Mouse (Mus musculus) kidney, embryonic 14.5 days (tissue): Measurements from ENCODE around the gene Ttc3. TPM values are rescaled to one million over a fixed set of nuclear protein-coding genes. Genes with fewer than 3 reads are reported as not detected.
"Not testable (repeated sequence)": the region's sequence is repeated elsewhere in the genome, so short reads cannot be mapped to it uniquely, and the experiment has no call there.

Experiments
- ATAC-seq: fragments of 200-750 bp; cut with Nextera tagmentation; 2 replicates; pipeline ENCODE4 v1.8.0; 2017; ENCODE audit warnings: moderate number of reproducible peaks, mild to moderate bottlenecking, moderate TSS enrichment, moderate library complexity; ENCODE audit not compliant: low FRiP score, low TSS enrichment
- H3K27ac ChIP-seq: fragments of 300-500 bp; sonication (generic); 2 replicates; pipeline ENCODE4 v1.5.1; 2014; ENCODE audit warnings: low read depth, mild to moderate bottlenecking, low read length, moderate library complexity, mixed read lengths
- H3K27me3 ChIP-seq: fragments of 300-500 bp; sonication (generic); 2 replicates; pipeline ENCODE4 v1.6.1; 2014; ENCODE audit warnings: mild to moderate bottlenecking, low read length; ENCODE audit not compliant: control insufficient read depth, insufficient read depth
- H3K36me3 ChIP-seq: fragments of 300-500 bp; sonication (generic); 2 replicates; pipeline ENCODE4 v1.6.1; 2014; ENCODE audit warnings: low read length, mixed read lengths; ENCODE audit not compliant: control insufficient read depth, insufficient read depth
- H3K4me1 ChIP-seq: fragments of 300-500 bp; sonication (generic); 2 replicates; pipeline ENCODE4 v1.6.1; 2014; ENCODE audit warnings: low read length, mixed read lengths; ENCODE audit not compliant: control insufficient read depth, insufficient read depth
- H3K4me2 ChIP-seq: fragments of 300-500 bp; sonication (generic); replicated peaks from 2 replicates; pipeline ENCODE4 v1.6.1; 2014; ENCODE audit warnings: low read depth, mild to moderate bottlenecking, low read length
- H3K4me3 ChIP-seq: fragments of 300-500 bp; sonication (generic); 2 replicates; pipeline ENCODE4 v1.5.1; 2014; ENCODE audit warnings: mild to moderate bottlenecking, low read length
- H3K9ac ChIP-seq: fragments of 300-500 bp; sonication (generic); 2 replicates; pipeline ENCODE4 v1.6.1; 2014; ENCODE audit warnings: low read depth, mild to moderate bottlenecking, low read length, moderate library complexity
- H3K9me3 ChIP-seq: fragments of 300-500 bp; sonication (generic); 2 replicates; pipeline ENCODE4 v1.6.1; 2016; ENCODE audit warnings: low read length; ENCODE audit not compliant: control insufficient read depth
- WGBS: fragments of 180-500 bp; shearing (Covaris S2); extraction: QIAGEN DNeasy Blood & Tissue Kit; methylation state at CpG from one replicate; pipeline ENCODE4 v1.1.7; 2014; 5-methylcytosine and 5-hydroxymethylcytosine counted together
- polyA plus RNA-seq: library from polyadenylated mRNA; unstranded; fragments of >200 nt; fragmentation: Nextera tagmentation; extraction: Ambion mirVana; gene quantifications from 2 replicates; pipeline ENCODE4 v1.2.1, GENCODE M21; 2014

The Ttc3 gene
- polyA plus RNA-seq, 1 experiment from 2014 or later = 269 TPM

GRCm38 (mm10) chr16:94331886-94332252, 38.5 kb upstream of the Ttc3 start:
- 0 out of 2 replicates have a peak, but pooled peaks cover 2% of the 10 kb centered on the region for H3K9me3 ChIP-seq
- H3K4me1 ChIP-seq = peaks cover 15% of the 10 kb centered on the region; the same call in 1 of the 2 replicates
- H3K36me3 ChIP-seq = no peaks in the 10 kb centered on the region
- H3K9ac ChIP-seq = no peak overlapping the region
- H3K27me3 ChIP-seq = peaks cover 10% of the 10 kb centered on the region; the same call in 1 of the 2 replicates
- H3K4me3 ChIP-seq = no peak overlapping the region
- H3K27ac ChIP-seq = no peak overlapping the region
- WGBS = 71% methylated on average over 5 of the region's 5 CpGs
- no peak overlapping the region for H3K4me2 ChIP-seq
- ATAC-seq = no peak

- ATAC-seq = no peak
- Histone ChIP-seq H3K27ac (no peak overlapping the region), H3K36me3 (no peaks in the 10 kb centered on the region), H3K4me2 (no peak overlapping the region), H3K9me3 (0 out of 2 replicates have a peak, but pooled peaks cover 2% of the 10 kb centered on the region), H3K4me3 (no peak overlapping the region), H3K9ac (no peak overlapping the region), H3K27me3 (no peaks in the 10 kb centered on the region), H3K4me1 (no peaks in the 10 kb centered on the region)
- 40% methylated on average over 5 of the region's 5 CpGs for WGBS
Observed at GRCm38 (mm10) chr16:94335656-94336055, 34.8 kb upstream of the Ttc3 start.

- H3K4me2 ChIP-seq, ATAC-seq: not testable (repeated sequence)
- WGBS = 93% methylated on average over 19 of the region's 22 CpGs
Observed at GRCm38 (mm10) chr16:94339164-94340160, 31.0 kb upstream of the Ttc3 start.

GRCm38 (mm10) chr16:94345733-94346132, 24.7 kb upstream of the Ttc3 start:
- no peaks in the 10 kb centered on the region for H3K9me3 ChIP-seq
- no peaks in the 10 kb centered on the region for H3K4me1 ChIP-seq
- H3K4me3 ChIP-seq = no peak overlapping the region
- no peak for ATAC-seq
- no peaks in the 10 kb centered on the region for H3K27me3 ChIP-seq
- no peak overlapping the region for H3K27ac ChIP-seq
- no peak overlapping the region for H3K9ac ChIP-seq
- no peak overlapping the region for H3K4me2 ChIP-seq
- no peaks in the 10 kb centered on the region for H3K36me3 ChIP-seq
- 79% methylated on average over 1 of the region's 1 CpGs for WGBS

More at GRCm38 (mm10) chr16:94339164-94340160, 31.0 kb upstream of the Ttc3 start:
- H3K4me1 ChIP-seq, H3K4me3 ChIP-seq, H3K9me3 ChIP-seq, H3K27ac ChIP-seq, H3K9ac ChIP-seq, H3K36me3 ChIP-seq, H3K27me3 ChIP-seq: not testable (repeated sequence)

- no peak overlapping the region for H3K4me2 ChIP-seq
- no peak overlapping the region for H3K27ac ChIP-seq
- WGBS = 74% methylated on average over 7 of the region's 7 CpGs
- ATAC-seq = no peak
- no peaks in the 10 kb centered on the region for H3K9me3 ChIP-seq
- no peak overlapping the region for H3K4me3 ChIP-seq
- H3K27me3 ChIP-seq = no peaks in the 10 kb centered on the region
- no peak overlapping the region for H3K9ac ChIP-seq
- H3K36me3 ChIP-seq = no peaks in the 10 kb centered on the region
- H3K4me1 ChIP-seq = no peaks in the 10 kb centered on the region
Observed at GRCm38 (mm10) chr16:94347080-94347731, 23.2 kb upstream of the Ttc3 start.

- WGBS = 88% methylated on average over 2 of the region's 2 CpGs
- no peak for ATAC-seq
Observed at GRCm38 (mm10) chr16:94348779-94349178, 21.6 kb upstream of the Ttc3 start.

GRCm38 (mm10) chr16:94349588-94350286, 20.7 kb upstream of the Ttc3 start:
- no peak for ATAC-seq
- Histone ChIP-seq H3K4me3 (no peak overlapping the region), H3K36me3 (no peaks in the 10 kb centered on the region), H3K9me3 (no peaks in the 10 kb centered on the region), H3K27me3 (no peaks in the 10 kb centered on the region), H3K9ac (no peak overlapping the region), H3K4me2 (no peak overlapping the region), H3K27ac (no peak overlapping the region), H3K4me1 (no peaks in the 10 kb centered on the region)
- 56% methylated on average over 11 of the region's 11 CpGs for WGBS

More at GRCm38 (mm10) chr16:94348779-94349178, 21.6 kb upstream of the Ttc3 start:
- Histone ChIP-seq H3K4me2 (no peak overlapping the region), H3K27ac (no peak overlapping the region), H3K9me3 (no peaks in the 10 kb centered on the region), H3K36me3 (no peaks in the 10 kb centered on the region), H3K27me3 (no peaks in the 10 kb centered on the region), H3K4me3 (no peak overlapping the region), H3K9ac (no peak overlapping the region), H3K4me1 (no peaks in the 10 kb centered on the region)

- H3K27ac ChIP-seq = no peak overlapping the region
- no peaks in the 10 kb centered on the region for H3K27me3 ChIP-seq
- no peak for ATAC-seq
- H3K36me3 ChIP-seq = no peaks in the 10 kb centered on the region
- H3K4me1 ChIP-seq = no peaks in the 10 kb centered on the region
- no peak overlapping the region for H3K9ac ChIP-seq
- no peaks in the 10 kb centered on the region for H3K9me3 ChIP-seq
- H3K4me2 ChIP-seq = no peak overlapping the region
- no peak overlapping the region for H3K4me3 ChIP-seq
- whole genome bisulfite sequencing = 62% methylated on average over 10 of the region's 10 CpGs
Observed at GRCm38 (mm10) chr16:94350287-94350677, 20.1 kb upstream of the Ttc3 start.
